Mouse (Mus musculus): ENCODE results near the gene Dock11. TPM values are rescaled to one million over a fixed set of nuclear protein-coding genes. Genes with fewer than 3 reads are reported as not detected.

The Dock11 gene
- 100 to 1,000 TPM; 129 to 134 TPM for total RNA-seq (2023)

GRCm38 (mm10) chrX:35888087-35888895 is at the start of gene Dock11:
Gene Dock11 (plus strand): TSS chrX:35888832.

GRCm38 (mm10) chrX:36111622-36112421 is 223.2 kb downstream of the Dock11 start, which contains the start of gene Il13ra1:
Gene Il13ra1 (plus strand): TSS chrX:36112110.

Other genes starting within 250 kb of the Dock11 start
- gene Il13ra1, start 223.3 kb downstream of the Dock11 start, total RNA-seq (2023): under 1 TPM; 0.21 to 0.38 TPM